19 mouse cellular contexts compared by ENCODE assay signal in the genomic region with DNA sequence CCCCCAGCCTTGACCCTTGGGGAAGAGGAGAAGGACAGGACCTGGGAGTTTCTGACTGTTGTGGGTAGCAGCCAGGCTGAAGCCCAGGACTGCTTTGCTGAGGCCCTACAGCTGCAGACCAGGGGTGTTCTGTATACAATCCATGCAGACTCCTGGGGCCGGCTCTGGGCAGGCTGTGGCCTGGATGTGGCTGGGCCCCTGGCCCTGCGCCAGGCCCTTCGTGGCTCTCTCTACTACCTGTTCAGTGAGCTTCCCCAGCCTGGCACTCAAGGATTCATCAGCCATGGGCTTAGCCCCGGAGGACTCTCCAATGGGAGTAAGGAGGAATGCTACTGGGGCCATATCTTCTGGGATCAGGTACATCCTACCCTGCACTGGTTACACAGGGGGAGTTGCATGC. TPM values are rescaled to one million over a fixed set of nuclear protein-coding genes. Genes with fewer than 3 reads are reported as not detected.
DNase-seq lines count a peak whose midpoint lies in the region; ATAC-seq and TF ChIP-seq lines count a peak whose summit lies in the region.
"Had no signal": no experiment of that assay in that cellular context is flagged by ENCODE, and none has a peak within 500 bp of the region (broad histone marks: within the 10 kb centered on the region; RNA-seq: fewer than 3 reads in every experiment).

No protein-coding gene starts in this region.

- peak; percentile 19 to 47 for DNase-seq in adrenal gland, adult (ENCODE audit: inconsistent age in 2 of 2, low spot score in 1 of 2)
- no peak for DNase-seq in adrenal gland, adult 8-10 months
- DNase-seq in liver, adult 2 months (ENCODE audit: extremely low read depth, low read depth, low spot score), result no peak
- no peak for DNase-seq in liver, embryonic 11.5 days (ENCODE audit: low spot score)
- no peak for DNase-seq in right cerebral cortex, postnatal 25 days
- DNase-seq in gastrocnemius, adult 18-20 months (ENCODE audit: low spot score), result no peak
- DNase-seq: adrenal gland, adult 2 months; cerebellum, adult 9-11 months; lung, postnatal 14 days; thymus, postnatal 36 days had no signal

- peak overlapping the region; percentile 98 for H3K27ac ChIP-seq in liver, adult 2 months (replicated peaks; ENCODE audit: insufficient read depth, low read depth, low read length)
- H3K27ac ChIP-seq in liver, embryonic 11.5 days (ENCODE audit: low read depth, low read length), result no peak overlapping the region
- peak overlapping the region; percentile 94; the same call in 1 of the 2 replicates for H3K27ac ChIP-seq in embryonic facial prominence, embryonic 13.5 days
- H3K27ac ChIP-seq in liver, embryonic 15.5 days (replicated peaks), result 0 out of 2 replicates have a peak overlapping the region, but pooled peaks have one; percentile 14
- H3K27ac ChIP-seq: forebrain, embryonic 12.5 days; hindbrain, embryonic 13.5 days; midbrain, embryonic 15.5 days had no signal

- peaks cover 11% of the 10 kb centered on the region; the same call in 1 of the 2 replicates for H3K4me1 ChIP-seq in liver, adult 2 months (ENCODE audit: control insufficient read depth, insufficient read depth, low read length)
- peaks cover 34% of the 10 kb centered on the region for H3K4me1 ChIP-seq in liver, embryonic 11.5 days (replicated peaks; ENCODE audit: control insufficient read depth, insufficient read depth, low read length)
- H3K4me1 ChIP-seq in embryonic facial prominence, embryonic 13.5 days, result peaks cover 41% of the 10 kb centered on the region
- peaks cover 56% of the 10 kb centered on the region for H3K4me1 ChIP-seq in liver, embryonic 15.5 days (replicated peaks)

- no peak overlapping the region for H3K4me2 ChIP-seq in liver, embryonic 11.5 days
- H3K4me2 ChIP-seq in embryonic facial prominence, embryonic 13.5 days, result no peak overlapping the region
- H3K4me2 ChIP-seq in liver, embryonic 15.5 days, result no peak overlapping the region
- H3K4me2 ChIP-seq: forebrain, embryonic 12.5 days; hindbrain, embryonic 13.5 days; midbrain, embryonic 15.5 days had no signal

- 63% methylated on average over 4 of the region's 4 CpGs for WGBS in liver, adult 2 months
- WGBS in liver, embryonic 11.5 days, result 79% methylated on average over 4 of the region's 4 CpGs
- 84% methylated on average over 4 of the region's 4 CpGs for WGBS in embryonic facial prominence, embryonic 13.5 days
- WGBS in liver, embryonic 15.5 days (ENCODE audit: insufficient replicate concordance), result 71% methylated on average over 4 of the region's 4 CpGs

- H3K4me3 ChIP-seq in liver, adult 2 months (ENCODE audit: insufficient read depth, low read depth, low read length), result no peak overlapping the region; the same call in 1 of the 2 replicates
- no peak overlapping the region for H3K4me3 ChIP-seq in liver, embryonic 11.5 days (ENCODE audit: low read depth, low read length)
- no peak overlapping the region for H3K4me3 ChIP-seq in embryonic facial prominence, embryonic 13.5 days
- H3K4me3 ChIP-seq in liver, embryonic 15.5 days (replicated peaks), result no peak overlapping the region
- H3K4me3 ChIP-seq: forebrain, embryonic 12.5 days; hindbrain, embryonic 13.5 days; midbrain, embryonic 15.5 days had no signal

- H3K79me2 ChIP-seq in liver, adult 2 months (ENCODE audit: control insufficient read depth, insufficient read depth, low read length), result no peaks in the 10 kb centered on the region; the same call in 1 of the 2 replicates

- peak overlapping the region; percentile 24 for H3K9ac ChIP-seq in liver, adult 2 months (ENCODE audit: low read depth, low read length)
- no peak overlapping the region for H3K9ac ChIP-seq in liver, embryonic 11.5 days (ENCODE audit: low read depth, low read length)
- H3K9ac ChIP-seq in embryonic facial prominence, embryonic 13.5 days, result peak overlapping the region; percentile 0; the same call in 1 of the 2 replicates
- no peak overlapping the region for H3K9ac ChIP-seq in liver, embryonic 15.5 days
- H3K9ac ChIP-seq: forebrain, embryonic 12.5 days; hindbrain, embryonic 13.5 days; midbrain, embryonic 15.5 days had no signal

- H3K36me3 ChIP-seq in liver, adult 2 months (ENCODE audit: control insufficient read depth, insufficient read depth, low read length), result no peaks in the 10 kb centered on the region
- peaks cover 3% of the 10 kb centered on the region; the same call in 1 of the 2 replicates for H3K36me3 ChIP-seq in liver, embryonic 11.5 days (ENCODE audit: control insufficient read depth, insufficient read depth, low read length)
- peaks cover 44% of the 10 kb centered on the region for H3K36me3 ChIP-seq in embryonic facial prominence, embryonic 13.5 days
- H3K36me3 ChIP-seq in liver, embryonic 15.5 days (replicated peaks), result peaks cover 18% of the 10 kb centered on the region; the same call in 1 of the 2 replicates
- H3K36me3 ChIP-seq: hindbrain, embryonic 13.5 days; midbrain, embryonic 15.5 days had no signal

- no peaks in the 10 kb centered on the region for H3K9me3 ChIP-seq in liver, embryonic 11.5 days (ENCODE audit: control insufficient read depth, low read length)
- no peaks in the 10 kb centered on the region for H3K9me3 ChIP-seq in embryonic facial prominence, embryonic 13.5 days
- H3K9me3 ChIP-seq in liver, embryonic 15.5 days (replicated peaks), result no peaks in the 10 kb centered on the region
- H3K9me3 ChIP-seq: forebrain, embryonic 12.5 days; hindbrain, embryonic 13.5 days; midbrain, embryonic 15.5 days had no signal

- no peak for TF ChIP-seq POLR2A in liver, adult 2 months (IDR thresholded peaks at IDR 0.05; ENCODE audit: extremely low read depth, insufficient read depth, low read length)

- no peaks in the 10 kb centered on the region for H3K27me3 ChIP-seq in liver, adult 2 months (ENCODE audit: control insufficient read depth, insufficient read depth, low read length)
- H3K27me3 ChIP-seq in liver, embryonic 11.5 days (replicated peaks; ENCODE audit: control insufficient read depth, insufficient read depth, low read length), result no peaks in the 10 kb centered on the region
- no peaks in the 10 kb centered on the region for H3K27me3 ChIP-seq in embryonic facial prominence, embryonic 13.5 days
- H3K27me3 ChIP-seq in liver, embryonic 15.5 days, result no peaks in the 10 kb centered on the region
- H3K27me3 ChIP-seq: hindbrain, embryonic 13.5 days; midbrain, embryonic 15.5 days had no signal

- no peak for TF ChIP-seq CTCF in liver, adult 2 months (IDR thresholded peaks at IDR 0.05; ENCODE audit: low read depth, low read length)

- no peak for ATAC-seq in liver, embryonic 11.5 days (replicated peaks; ENCODE audit: low FRiP score)
- no peak for ATAC-seq in embryonic facial prominence, embryonic 13.5 days (ENCODE audit: insufficient number of reproducible peaks, insufficient read depth, low FRiP score, low TSS enrichment, low read depth)
- no peak for ATAC-seq in liver, embryonic 15.5 days (ENCODE audit: insufficient read depth)
- ATAC-seq: midbrain, embryonic 15.5 days had no signal

RNA-seq across cellular contexts. Expression of gene Pgghg, which starts 2.2 kb away (rescaled TPM):
- 10 to 100 TPM; 37.1 to 69.0 (median 52.9) TPM for total RNA-seq in adrenal gland, adult 8-10 months (2022)
- total RNA-seq in liver, adult 2 months (2014; rRNA removed), result 16.6 and 19.1 TPM in 2 replicates
- polyA plus RNA-seq in liver, adult 2 months (2012; rRNA removed), result 41.3 and 43.3 TPM in 2 replicates
- 13.1 and 13.2 TPM in 2 replicates for polyA plus RNA-seq in liver, embryonic 11.5 days (2014; fragmentation: Nextera tagmentation; extraction: Ambion mirVana)
- polyA plus RNA-seq in embryonic facial prominence, embryonic 13.5 days (2015; fragmentation: Nextera tagmentation; extraction: Ambion mirVana), result 25.1 and 25.7 TPM in 2 replicates
- polyA plus RNA-seq in liver, embryonic 15.5 days (2015; fragmentation: Nextera tagmentation; extraction: Ambion mirVana), result 6.0 and 6.6 TPM in 2 replicates
- 1 to 10 TPM; 2.2 to 3.4 TPM for total RNA-seq in gastrocnemius, adult 18-20 months (2021)

RNA-seq across cellular contexts. Expression of gene Ifitm5, which starts 6.7 kb away (rescaled TPM):
- total RNA-seq in adrenal gland, adult 8-10 months (2022), result 1 to 10 TPM; 1.1 to 2.7 (median 1.9) TPM
- total RNA-seq in liver, adult 2 months (2014; rRNA removed), result 0.40 and 0.55 TPM in 2 replicates
- 0.76 and 1.0 TPM in 2 replicates for polyA plus RNA-seq in liver, adult 2 months (2012; rRNA removed)
- 0.58 and 0.60 TPM in 2 replicates for polyA plus RNA-seq in liver, embryonic 11.5 days (2014; fragmentation: Nextera tagmentation; extraction: Ambion mirVana)
- polyA plus RNA-seq in embryonic facial prominence, embryonic 13.5 days (2015; fragmentation: Nextera tagmentation; extraction: Ambion mirVana), result 32.4 and 56.7 TPM in 2 replicates
- polyA plus RNA-seq in liver, embryonic 15.5 days (2015; fragmentation: Nextera tagmentation; extraction: Ambion mirVana), result 0.39 and 0.68 TPM in 2 replicates
- not detected for total RNA-seq in gastrocnemius, adult 18-20 months (2021)
- total RNA-seq: layer of hippocampus, adult 8-10 months; left cerebral cortex, postnatal 14 days had no signal

RNA-seq across cellular contexts. Expression of gene Gm45717, which starts 12.4 kb away (rescaled TPM):
- not detected for total RNA-seq in adrenal gland, adult 8-10 months (2022)
- not detected in 2 replicates for total RNA-seq in liver, adult 2 months (2014; rRNA removed)
- polyA plus RNA-seq in liver, adult 2 months (2012; rRNA removed), result not detected in 2 replicates
- not detected in 2 replicates for polyA plus RNA-seq in liver, embryonic 11.5 days (2014; fragmentation: Nextera tagmentation; extraction: Ambion mirVana)
- 1.1 TPM in 1 of 2 replicates, not detected in the other for polyA plus RNA-seq in embryonic facial prominence, embryonic 13.5 days (2015; fragmentation: Nextera tagmentation; extraction: Ambion mirVana)
- not detected in 2 replicates for polyA plus RNA-seq in liver, embryonic 15.5 days (2015; fragmentation: Nextera tagmentation; extraction: Ambion mirVana)
- not detected for total RNA-seq in gastrocnemius, adult 18-20 months (2021)
- total RNA-seq: adrenal gland, adult 2 months; gastrocnemius, adult 8-10 months; layer of hippocampus, adult 8-10 months; left cerebral cortex, postnatal 14 days had no signal
- polyA plus RNA-seq: adrenal gland, adult 2 months; forebrain, embryonic 12.5 days; heart, embryonic 14.5 days; hindbrain, embryonic 13.5 days; midbrain, embryonic 15.5 days had no signal

RNA-seq across cellular contexts. Expression of gene Ifitm2, which starts 12.4 kb away (rescaled TPM):
- 100 to 1,000 TPM; 431 to 671 (median 563) TPM for total RNA-seq in adrenal gland, adult 8-10 months (2022)
- total RNA-seq in liver, adult 2 months (2014; rRNA removed), result 270 and 282 TPM in 2 replicates
- polyA plus RNA-seq in liver, adult 2 months (2012; rRNA removed), result 968 and 1,028 TPM in 2 replicates
- 478 and 500 TPM in 2 replicates for polyA plus RNA-seq in liver, embryonic 11.5 days (2014; fragmentation: Nextera tagmentation; extraction: Ambion mirVana)
- polyA plus RNA-seq in embryonic facial prominence, embryonic 13.5 days (2015; fragmentation: Nextera tagmentation; extraction: Ambion mirVana), result 1,314 and 1,591 TPM in 2 replicates
- polyA plus RNA-seq in liver, embryonic 15.5 days (2015; fragmentation: Nextera tagmentation; extraction: Ambion mirVana), result 384 and 401 TPM in 2 replicates
- 10 to 100 TPM; 44.8 to 64.4 TPM for total RNA-seq in gastrocnemius, adult 18-20 months (2021)

RNA-seq across cellular contexts. Expression of gene Nlrp6, which starts 22.7 kb away (rescaled TPM):
- total RNA-seq in adrenal gland, adult 8-10 months (2022), result 1 to 10 TPM; 1.4 to 4.0 (median 2.9) TPM
- 28.9 and 33.4 TPM in 2 replicates for total RNA-seq in liver, adult 2 months (2014; rRNA removed)
- 72.9 and 119 TPM in 2 replicates for polyA plus RNA-seq in liver, adult 2 months (2012; rRNA removed)
- 1.3 and 1.9 TPM in 2 replicates for polyA plus RNA-seq in liver, embryonic 11.5 days (2014; fragmentation: Nextera tagmentation; extraction: Ambion mirVana)
- 0.20 and 0.30 TPM in 2 replicates for polyA plus RNA-seq in embryonic facial prominence, embryonic 13.5 days (2015; fragmentation: Nextera tagmentation; extraction: Ambion mirVana)
- 4.8 and 7.0 TPM in 2 replicates for polyA plus RNA-seq in liver, embryonic 15.5 days (2015; fragmentation: Nextera tagmentation; extraction: Ambion mirVana)
- not detected for total RNA-seq in gastrocnemius, adult 18-20 months (2021)
- polyA plus RNA-seq: heart, embryonic 14.5 days had no signal

Comparison
In these comparisons a context has a peak if more than half of its experiments do, and no peak if none do; other contexts are left out.
1. DNase-seq: peak in adrenal gland, adult (2 of 2); none in adrenal gland, adult 8-10 months (single experiment), liver, adult 2 months (single experiment), liver, embryonic 11.5 days (single experiment), right cerebral cortex, postnatal 25 days (single experiment) and gastrocnemius, adult 18-20 months (single experiment).
2. H3K9ac ChIP-seq: peak in liver, adult 2 months (single experiment) and embryonic facial prominence, embryonic 13.5 days (single experiment); none in liver, embryonic 11.5 days (single experiment) and liver, embryonic 15.5 days (single experiment).
3. RNA of gene Ifitm5, which starts 6.7 kb away (polyA plus RNA-seq): 32.4 to 56.7 TPM in embryonic facial prominence, embryonic 13.5 days; 0.76 to 1.0 TPM in liver, adult 2 months, 0.58 to 0.60 TPM in liver, embryonic 11.5 days and 0.39 to 0.68 TPM in liver, embryonic 15.5 days; every median in the first group is over 10 times any median in the second.